Mouse (Mus musculus): Measurements from ENCODE around the gene Phkg2.

DNA sequence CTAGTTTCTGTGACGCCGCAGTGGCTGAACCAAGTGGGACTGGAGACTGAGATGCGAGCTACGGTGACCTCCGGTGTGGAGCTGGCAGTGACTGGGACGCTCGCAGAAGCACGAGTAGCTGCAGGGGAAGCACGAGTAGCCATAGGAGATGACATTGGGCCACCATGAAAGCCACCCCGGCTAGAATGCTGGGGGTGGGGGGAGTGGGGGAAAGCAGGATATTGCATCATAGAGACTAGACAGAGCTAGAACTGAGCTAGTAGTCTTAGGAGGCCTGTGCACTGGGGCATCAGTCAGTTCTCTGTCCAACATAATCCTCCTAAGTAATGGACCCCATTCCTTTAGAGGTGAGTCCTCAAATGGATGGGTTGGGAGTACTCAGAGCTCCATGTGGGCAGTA lies 31.1 kb downstream of the Phkg2 start:
- TF ChIP-seq CTCF (conservative IDR thresholded peaks at IDR 0.05; ENCODE audit: insufficient read depth, insufficient read length, low read depth, low read length) (no peak), POLR2A (IDR thresholded peaks at IDR 0.05; ENCODE audit: low read depth, low read length) (no peak)

Measured in kidney, adult 2 months (tissue).